Mouse (Mus musculus): ENCODE data around the gene Ubqlnl. TPM values are rescaled to one million over a fixed set of nuclear protein-coding genes. Genes with fewer than 3 reads are reported as not detected.

The Ubqlnl gene
- polyA plus RNA-seq (2015; fragmentation: Nextera tagmentation; extraction: Ambion mirVana), result not detected in 2 replicates

DNA sequence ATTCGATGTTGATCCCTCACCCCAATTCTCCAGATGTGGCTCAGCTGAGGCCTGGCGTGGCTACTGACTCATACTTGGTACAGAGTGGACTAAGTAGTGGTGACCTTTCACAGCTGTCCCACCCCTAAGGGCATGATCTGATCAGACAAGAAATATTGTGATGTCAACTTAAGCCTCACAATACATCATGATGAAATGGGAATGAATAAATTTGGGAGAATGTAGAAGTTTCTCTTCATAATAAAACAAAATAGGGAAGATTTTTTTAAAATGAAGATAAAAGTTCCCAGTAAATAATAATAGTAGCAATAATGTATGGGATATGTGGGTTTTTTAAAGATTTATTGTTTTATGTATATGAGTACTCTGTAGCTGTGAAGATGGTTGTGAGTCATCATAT lies at the start of gene Ubqlnl:
Gene Ubqlnl (minus strand): TSS at position 101 of the 400 bp plus-strand sequence.
- Histone ChIP-seq H3K4me1 (replicated peaks) (no peaks in the 10 kb centered on the region), H3K4me2 (no peak within 1 kb of the TSS), H3K9ac (no peak within 1 kb of the TSS), H3K27ac (replicated peaks) (no peak within 1 kb of the TSS), H3K36me3 (no peaks in the 10 kb centered on the region), H3K27me3 (no peaks in the 10 kb centered on the region), H3K9me3 (no peaks in the 10 kb centered on the region), H3K4me3 (no peak within 1 kb of the TSS)
- ATAC-seq (ENCODE audit: low FRiP score, low read depth), result no peak
- WGBS, result 97% methylated on average over 2 of the region's 2 CpGs

GRCm38 (mm10) chr7:104199822-104200221 lies 49.5 kb upstream of the Ubqlnl start:
- Histone ChIP-seq H3K4me1 (replicated peaks) (no peaks in the 10 kb centered on the region), H3K4me2 (no peak overlapping the region), H3K4me3 (no peak overlapping the region), H3K9ac (no peak overlapping the region), H3K9me3 (no peaks in the 10 kb centered on the region), H3K27me3 (no peaks in the 10 kb centered on the region), H3K36me3 (no peaks in the 10 kb centered on the region), H3K27ac (replicated peaks) (no peak overlapping the region)
- ATAC-seq (ENCODE audit: low FRiP score, low read depth), result no peak
- 6% methylated on average over 5 of the region's 5 CpGs for WGBS

DNA sequence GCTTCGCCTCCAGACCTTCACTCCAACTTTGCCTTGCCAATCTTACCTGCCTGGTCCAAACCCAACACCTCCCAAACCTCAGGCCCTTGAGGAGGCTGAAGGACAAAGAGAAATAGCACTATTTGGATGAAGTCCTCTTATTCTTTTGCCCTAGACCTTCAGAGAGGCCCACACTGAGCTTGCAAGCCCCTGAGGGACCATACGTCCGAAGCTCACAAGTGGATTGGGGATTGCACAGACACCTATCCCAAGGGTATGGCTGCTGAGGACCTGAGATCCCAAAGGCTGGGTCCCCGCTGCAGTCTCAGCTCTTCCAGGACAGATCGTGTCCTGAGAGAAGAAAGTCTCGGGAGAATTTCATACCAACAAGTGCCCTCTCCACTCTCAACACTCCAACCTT lies 45.5 kb upstream of the Ubqlnl start, which contains the start of gene Olfr649:
Gene Olfr649 (minus strand): TSS at position 101 of the 400 bp plus-strand sequence.
- no peak within 1 kb of the TSS for H3K27ac ChIP-seq (replicated peaks)
- 84% methylated on average over 6 of the region's 6 CpGs for WGBS
- no peak for ATAC-seq (ENCODE audit: low FRiP score, low read depth)
- H3K4me2 ChIP-seq, result no peak within 1 kb of the TSS
- H3K4me3 ChIP-seq, result no peak within 1 kb of the TSS
- no peaks in the 10 kb centered on the region for H3K36me3 ChIP-seq
- H3K27me3 ChIP-seq, result no peaks in the 10 kb centered on the region
- H3K9ac ChIP-seq, result no peak within 1 kb of the TSS
- no peaks in the 10 kb centered on the region for H3K4me1 ChIP-seq (replicated peaks)
- H3K9me3 ChIP-seq, result no peaks in the 10 kb centered on the region

- 57% methylated on average over 9 of the region's 9 CpGs for WGBS
- Histone ChIP-seq H3K4me3 (no peak overlapping the region), H3K9me3 (no peaks in the 10 kb centered on the region), H3K4me1 (replicated peaks) (no peaks in the 10 kb centered on the region), H3K9ac (no peak overlapping the region), H3K36me3 (no peaks in the 10 kb centered on the region), H3K27me3 (no peaks in the 10 kb centered on the region), H3K4me2 (no peak overlapping the region), H3K27ac (replicated peaks) (no peak overlapping the region)
- ATAC-seq (ENCODE audit: low FRiP score, low read depth), result no peak
Measured at GRCm38 (mm10) chr7:104191275-104191674, 40.9 kb upstream of the Ubqlnl start.

DNA sequence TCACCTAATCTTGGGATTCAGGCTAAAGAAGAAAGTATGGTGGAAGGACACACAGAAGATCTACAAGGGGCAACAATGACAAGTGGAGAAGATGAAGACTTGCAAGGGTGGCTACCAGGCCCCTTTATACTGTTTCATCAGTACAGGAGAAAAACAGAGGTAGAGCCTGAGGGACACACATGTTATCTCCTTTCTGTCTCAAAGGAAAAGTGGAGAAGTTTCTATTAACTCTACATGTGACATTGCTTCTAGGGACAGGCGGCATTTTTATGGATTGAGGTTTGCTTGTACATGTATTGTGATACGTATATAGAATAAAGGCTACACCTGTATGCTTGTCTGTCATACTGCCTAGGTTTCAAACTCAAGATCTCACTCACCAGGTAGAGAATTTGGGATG lies 32.9 kb upstream of the Ubqlnl start, which contains the start of gene Olfr648:
Gene Olfr648 (minus strand): TSS at position 101 of the 400 bp plus-strand sequence.
- no peak for ATAC-seq (ENCODE audit: low FRiP score, low read depth)
- no peaks in the 10 kb centered on the region for H3K27me3 ChIP-seq
- no peaks in the 10 kb centered on the region for H3K9me3 ChIP-seq
- no peak within 1 kb of the TSS for H3K27ac ChIP-seq (replicated peaks)
- H3K4me3 ChIP-seq, result no peak within 1 kb of the TSS
- no peak within 1 kb of the TSS for H3K9ac ChIP-seq
- H3K4me1 ChIP-seq (replicated peaks), result no peaks in the 10 kb centered on the region
- no peaks in the 10 kb centered on the region for H3K36me3 ChIP-seq
- no peak within 1 kb of the TSS for H3K4me2 ChIP-seq
- 97% methylated on average over 2 of the region's 2 CpGs for WGBS

DNA sequence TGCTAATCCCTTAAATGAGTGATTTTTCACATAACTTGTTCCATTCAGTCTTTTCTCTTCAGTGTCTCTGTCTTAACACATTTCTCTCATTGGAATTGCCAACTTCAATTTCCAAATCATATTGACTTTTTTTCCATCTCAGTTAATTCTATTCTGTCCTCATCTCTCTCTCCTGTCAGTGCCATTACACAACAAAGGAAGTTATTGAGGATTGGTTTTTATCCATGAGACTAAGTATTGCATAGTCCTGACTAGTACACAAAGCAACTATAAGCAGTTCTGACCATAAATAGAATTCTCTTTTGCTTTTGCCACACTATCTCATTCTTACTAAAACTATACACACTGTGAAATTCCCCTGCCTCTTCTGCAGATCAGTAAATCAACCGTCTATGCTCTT lies 28.7 kb upstream of the Ubqlnl start:
- no peaks in the 10 kb centered on the region for H3K4me1 ChIP-seq (replicated peaks)

GRCm38 (mm10) chr7:104178422-104179054 lies 28.2 kb upstream of the Ubqlnl start:
- Histone ChIP-seq H3K27me3 (no peaks in the 10 kb centered on the region), H3K4me3 (no peak overlapping the region), H3K4me1 (replicated peaks) (no peaks in the 10 kb centered on the region), H3K4me2 (no peak overlapping the region), H3K36me3 (no peaks in the 10 kb centered on the region), H3K9me3 (no peaks in the 10 kb centered on the region), H3K27ac (replicated peaks) (no peak overlapping the region), H3K9ac (no peak overlapping the region)
- 55% methylated on average over 5 of the region's 5 CpGs for WGBS
- ATAC-seq (ENCODE audit: low FRiP score, low read depth), result peak; percentile 59; the same call in 1 of the 2 replicates

More for the DNA sequence above, 28.7 kb upstream of the Ubqlnl start:
- Histone ChIP-seq H3K4me3 (no peak overlapping the region), H3K9ac (no peak overlapping the region), H3K36me3 (no peaks in the 10 kb centered on the region), H3K27ac (replicated peaks) (no peak overlapping the region), H3K9me3 (no peaks in the 10 kb centered on the region), H3K4me2 (no peak overlapping the region), H3K27me3 (no peaks in the 10 kb centered on the region)
- 58% methylated on average over 1 of the region's 1 CpGs for WGBS
- ATAC-seq (ENCODE audit: low FRiP score, low read depth), result no peak

GRCm38 (mm10) chr7:104175085-104175484 lies 24.7 kb upstream of the Ubqlnl start:
- Histone ChIP-seq H3K9ac (no peak overlapping the region), H3K4me1 (replicated peaks) (no peaks in the 10 kb centered on the region), H3K27ac (replicated peaks) (no peak overlapping the region), H3K4me3 (no peak overlapping the region), H3K27me3 (no peaks in the 10 kb centered on the region), H3K4me2 (no peak overlapping the region), H3K9me3 (no peaks in the 10 kb centered on the region), H3K36me3 (no peaks in the 10 kb centered on the region)
- 15% methylated on average over 1 of the region's 1 CpGs for WGBS
- ATAC-seq (ENCODE audit: low FRiP score, low read depth), result no peak

DNA sequence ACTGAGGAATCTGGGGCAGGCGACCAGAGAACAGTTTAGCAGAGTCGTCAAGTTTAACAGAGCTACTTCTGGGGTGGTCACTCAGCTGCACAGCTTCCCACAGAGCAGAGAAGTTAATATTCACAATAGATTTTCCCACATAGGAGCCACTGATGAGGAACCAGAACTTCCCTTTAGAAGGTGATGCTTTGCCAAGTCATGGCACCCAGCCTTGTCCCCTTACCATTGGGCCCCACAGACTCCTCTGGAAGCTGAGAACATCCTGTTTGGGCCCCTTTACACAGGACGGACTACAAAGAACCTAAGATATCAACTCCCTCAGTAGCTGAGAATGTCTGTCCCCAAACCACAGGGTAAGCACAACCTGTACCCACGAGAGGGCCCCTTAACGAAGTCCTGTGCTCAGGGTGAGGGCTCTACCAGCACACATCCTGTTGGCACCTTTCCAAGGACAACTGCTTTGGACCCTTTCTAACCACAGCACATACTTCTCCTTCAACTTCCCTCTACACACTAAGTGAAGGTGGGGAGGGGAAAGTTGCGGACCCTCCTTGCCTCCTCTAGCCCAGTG lies 19.4 kb upstream of the Ubqlnl start:
- H3K36me3 ChIP-seq, result no peaks in the 10 kb centered on the region
- no peak overlapping the region for H3K9ac ChIP-seq
- no peak for ATAC-seq (ENCODE audit: low FRiP score, low read depth)
- 85% methylated on average over 6 of the region's 6 CpGs for WGBS
- H3K4me2 ChIP-seq, result no peak overlapping the region
- no peaks in the 10 kb centered on the region for H3K27me3 ChIP-seq
- no peak overlapping the region for H3K27ac ChIP-seq (replicated peaks)
- H3K9me3 ChIP-seq, result no peaks in the 10 kb centered on the region
- H3K4me3 ChIP-seq, result no peak overlapping the region
- H3K4me1 ChIP-seq (replicated peaks), result no peaks in the 10 kb centered on the region

GRCm38 (mm10) chr7:104167105-104167504 lies 16.7 kb upstream of the Ubqlnl start:
- ATAC-seq (ENCODE audit: low FRiP score, low read depth), result no peak
- Histone ChIP-seq H3K27ac (replicated peaks) (no peak overlapping the region), H3K4me2 (no peak overlapping the region), H3K9me3 (no peaks in the 10 kb centered on the region), H3K27me3 (no peaks in the 10 kb centered on the region), H3K4me3 (no peak overlapping the region), H3K36me3 (no peaks in the 10 kb centered on the region), H3K9ac (no peak overlapping the region), H3K4me1 (replicated peaks) (no peaks in the 10 kb centered on the region)
- WGBS, result 90% methylated on average over 6 of the region's 6 CpGs

GRCm38 (mm10) chr7:104143179-104143578 lies 7.2 kb downstream of the Ubqlnl start, which contains the start of gene Ubqln3:
Gene Ubqln3 (minus strand): TSS chr7:104143279.
- 79% methylated on average over 3 of the region's 3 CpGs for WGBS
- no peak within 1 kb of the TSS for H3K9ac ChIP-seq

GRCm38 (mm10) chr7:104137305-104137704 lies 13.1 kb downstream of the Ubqlnl start, which contains the start of gene Olfr643:
Gene Olfr643 (minus strand): TSS chr7:104137405.
- Histone ChIP-seq H3K27ac (replicated peaks) (no peak within 1 kb of the TSS), H3K4me1 (replicated peaks) (no peaks in the 10 kb centered on the region), H3K4me3 (no peak within 1 kb of the TSS), H3K36me3 (no peaks in the 10 kb centered on the region), H3K9ac (no peak within 1 kb of the TSS), H3K4me2 (no peak within 1 kb of the TSS), H3K9me3 (no peaks in the 10 kb centered on the region), H3K27me3 (no peaks in the 10 kb centered on the region)
- ATAC-seq (ENCODE audit: low FRiP score, low read depth), result no peak
- WGBS, result 89% methylated on average over 5 of the region's 5 CpGs

More at GRCm38 (mm10) chr7:104143179-104143578, 7.2 kb downstream of the Ubqlnl start, which contains the start of gene Ubqln3:
- H3K27me3 ChIP-seq, result no peaks in the 10 kb centered on the region
- H3K27ac ChIP-seq (replicated peaks), result no peak within 1 kb of the TSS
- H3K36me3 ChIP-seq, result no peaks in the 10 kb centered on the region
- H3K4me1 ChIP-seq (replicated peaks), result no peaks in the 10 kb centered on the region
- H3K4me3 ChIP-seq, result no peak within 1 kb of the TSS
- no peak for ATAC-seq (ENCODE audit: low FRiP score, low read depth)
- no peaks in the 10 kb centered on the region for H3K9me3 ChIP-seq
- no peak within 1 kb of the TSS for H3K4me2 ChIP-seq
